Mouse (Mus musculus) myocyte (in vitro differentiated cells): Measurements from ENCODE around the gene Tgfb1. TPM values are rescaled to one million over a fixed set of nuclear protein-coding genes. Genes with fewer than 3 reads are reported as not detected.

ENCODE experiments used
- H3K27me3 ChIP-seq: one replicate; pipeline ENCODE4 v1.6.1; 2011; ENCODE audit not compliant: control insufficient read depth, insufficient read depth, insufficient read length
- H3K36me3 ChIP-seq: one replicate; pipeline ENCODE4 v1.6.1; 2011; ENCODE audit not compliant: control insufficient read depth, insufficient read depth
- H3K4me2 ChIP-seq: one replicate; pipeline ENCODE4 v1.6.1; 2011; ENCODE audit warnings: low read depth, control low read depth
- H3K4me3 ChIP-seq: one replicate; pipeline ENCODE4 v1.5.1; 2011; ENCODE audit warnings: mild to moderate bottlenecking, control low read depth, moderate library complexity
- H3K79me2 ChIP-seq: one replicate; pipeline ENCODE4 v1.6.1; 2011; ENCODE audit not compliant: control insufficient read depth, insufficient read depth
- H3ac ChIP-seq: one replicate; pipeline ENCODE4 v1.6.1; 2011; ENCODE audit not compliant: control insufficient read depth, insufficient read length
- CEBPB ChIP-seq: IDR thresholded peaks from 2 replicates; pipeline ENCODE4 v1.6.1; 2011; ENCODE audit warnings: mild to moderate bottlenecking, moderate library complexity; ENCODE audit not compliant: poor library complexity, insufficient read depth, severe bottlenecking
- E2F4 ChIP-seq: IDR thresholded peaks from one replicate; pipeline ENCODE4 v1.6.1; 2011; ENCODE audit warnings: mild to moderate bottlenecking, control low read depth, moderate library complexity; ENCODE audit not compliant: insufficient read depth
- MAX ChIP-seq: IDR thresholded peaks from one replicate; pipeline ENCODE4 v1.6.1; 2011; ENCODE audit warnings: low read depth, mild to moderate bottlenecking, control low read depth
- MYOD1 ChIP-seq, 3 experiments: IDR thresholded peaks; one replicate each; pipeline ENCODE4 v1.6.1; 2011; ENCODE audit warnings: control low read depth in 2 of 3, low read depth in 2 of 3, mild to moderate bottlenecking in 2 of 3, moderate library complexity in 1 of 3; ENCODE audit not compliant: insufficient read length in 2 of 3, control insufficient read depth in 1 of 3
- MYOG ChIP-seq, 3 experiments: IDR thresholded peaks; one replicate each; pipeline ENCODE4 v1.6.1; 2011; ENCODE audit warnings: control low read depth in 2 of 3, low read depth in 2 of 3, mild to moderate bottlenecking in 2 of 3; ENCODE audit not compliant: insufficient read length in 2 of 3, control insufficient read depth in 1 of 3, insufficient read depth in 1 of 3
- POLR2A ChIP-seq: IDR thresholded peaks from one replicate; pipeline ENCODE4 v1.6.1; 2011; ENCODE audit warnings: low read depth, mild to moderate bottlenecking, control low read depth, moderate library complexity; ENCODE audit not compliant: insufficient read length
- POLR2AphosphoS2 ChIP-seq: IDR thresholded peaks from one replicate; pipeline ENCODE4 v1.6.1; 2011; ENCODE audit warnings: low read depth, control low read depth; ENCODE audit not compliant: insufficient read length
- REST ChIP-seq: IDR thresholded peaks from one replicate; pipeline ENCODE4 v1.6.1; 2011; ENCODE audit warnings: mild to moderate bottlenecking, control low read depth, moderate library complexity; ENCODE audit not compliant: insufficient read depth, insufficient read length
- SRF ChIP-seq: IDR thresholded peaks from one replicate; pipeline ENCODE4 v1.6.1; 2011; ENCODE audit warnings: low read depth; ENCODE audit not compliant: control insufficient read depth, insufficient read length
- TCF12 ChIP-seq: IDR thresholded peaks from one replicate; pipeline ENCODE4 v1.6.1; 2011; ENCODE audit warnings: mild to moderate bottlenecking, control low read depth; ENCODE audit not compliant: poor library complexity, insufficient read depth, severe bottlenecking
- TCF3 ChIP-seq: IDR thresholded peaks from one replicate; pipeline ENCODE4 v1.6.1; 2011; ENCODE audit warnings: low read depth, control low read depth; ENCODE audit not compliant: insufficient read length
- USF1 ChIP-seq: IDR thresholded peaks from one replicate; pipeline ENCODE4 v1.6.1; 2011; ENCODE audit warnings: low read depth, mild to moderate bottlenecking, control low read depth, moderate library complexity
- polyA plus RNA-seq: library from polyadenylated mRNA; unstranded; fragments of >200 nt; fragmentation: generic; extraction: Trizol; gene quantifications from one replicate; pipeline ENCODE4 v1.2.1, GENCODE M21; 2012; ENCODE audit warnings: missing spikeins

The Tgfb1 gene
- polyA plus RNA-seq, 1 experiment: 78.2 TPM

- Histone ChIP-seq H3K36me3 (no peaks in the 10 kb centered on the region), H3K27me3 (peaks cover 4% of the 10 kb centered on the region), H3K4me2 (no peak overlapping the region), H3K4me3 (no peak overlapping the region), H3K79me2 (no peaks in the 10 kb centered on the region), H3ac (no peak overlapping the region)
- TF ChIP-seq POLR2AphosphoS2: peak; percentile 8
- TF ChIP-seq SRF: no peak
These were observed 12.5 kb upstream of the Tgfb1 start for GRCm38 (mm10) chr7:25674297-25674696.

- Histone ChIP-seq H3K36me3 (no peaks in the 10 kb centered on the region), H3ac (no peak within 1 kb of the TSS), H3K27me3 (peaks cover 4% of the 10 kb centered on the region), H3K4me2 (no peak within 1 kb of the TSS), H3K4me3 (no peak within 1 kb of the TSS), H3K79me2 (no peaks in the 10 kb centered on the region)
- TF ChIP-seq POLR2A (no peak), TCF3 (no peak), E2F4 (no peak), REST (no peak), MYOD1 (IDR thresholded peaks at IDR 0.05; ENCODE audit: control insufficient read depth in 1 of 3, insufficient read length in 2 of 3, low read depth in 2 of 3) (no peak), POLR2AphosphoS2 (no peak), USF1 (no peak), CEBPB (no peak), TCF12 (no peak), SRF (no peak)
These were observed 12.0 kb upstream of the Tgfb1 start, which contains the start of gene Tmem91 for GRCm38 (mm10) chr7:25674719-25675300. TSS of gene Tmem91 (minus strand) at chr7:25675166.

- Histone ChIP-seq H3K36me3 (no peaks in the 10 kb centered on the region), H3K4me3 (no peak overlapping the region), H3ac (no peak overlapping the region), H3K4me2 (no peak overlapping the region), H3K79me2 (no peaks in the 10 kb centered on the region), H3K27me3 (peaks cover 4% of the 10 kb centered on the region)
- no peak for TF ChIP-seq MAX
- no peak for TF ChIP-seq SRF
- TF ChIP-seq MYOD1 (IDR thresholded peaks at IDR 0.05; ENCODE audit: control insufficient read depth in 1 of 3, insufficient read length in 2 of 3, low read depth in 2 of 3): no peak
- TF ChIP-seq MYOG (IDR thresholded peaks at IDR 0.05; ENCODE audit: control insufficient read depth in 1 of 3, insufficient read depth in 1 of 3, insufficient read length in 2 of 3, low read depth in 2 of 3): no peak
- no peak for TF ChIP-seq POLR2A
These were observed 11.4 kb upstream of the Tgfb1 start for GRCm38 (mm10) chr7:25675405-25675804.

- no peaks in the 10 kb centered on the region for H3K79me2 ChIP-seq
- H3K36me3 ChIP-seq: no peaks in the 10 kb centered on the region
- no peak overlapping the region for H3K4me3 ChIP-seq
- TF ChIP-seq E2F4 (no peak), POLR2AphosphoS2 (no peak), TCF3 (no peak), MYOD1 (IDR thresholded peaks at IDR 0.05; ENCODE audit: control insufficient read depth in 1 of 3, insufficient read length in 2 of 3, low read depth in 2 of 3) (peak in 2 of 3 experiments; percentile 37 to 38), TCF12 (no peak), CEBPB (no peak), MYOG (IDR thresholded peaks at IDR 0.05; ENCODE audit: control insufficient read depth in 1 of 3, insufficient read depth in 1 of 3, insufficient read length in 2 of 3, low read depth in 2 of 3) (peak in 1 of 3 experiments; percentile 67), USF1 (no peak), POLR2A (no peak), SRF (no peak), MAX (no peak), REST (no peak)
- H3K4me2 ChIP-seq: peak overlapping the region; percentile 42
- H3ac ChIP-seq: no peak overlapping the region
- H3K27me3 ChIP-seq: peaks cover 4% of the 10 kb centered on the region
These were observed 10.6 kb upstream of the Tgfb1 start for GRCm38 (mm10) chr7:25676085-25676781.

GRCm38 (mm10) chr7:25677013-25677412 is 9.8 kb upstream of the Tgfb1 start:
- H3K27me3 ChIP-seq: peaks cover 4% of the 10 kb centered on the region
- no peak overlapping the region for H3K4me2 ChIP-seq
- peaks cover 5% of the 10 kb centered on the region for H3K79me2 ChIP-seq
- H3K36me3 ChIP-seq: no peaks in the 10 kb centered on the region
- no peak overlapping the region for H3ac ChIP-seq
- H3K4me3 ChIP-seq: no peak overlapping the region
- TF ChIP-seq MAX (no peak), TCF3 (no peak), E2F4 (no peak), SRF (no peak)
